Mouse (Mus musculus) liver, embryonic 11.5 days (tissue): ENCODE data around the gene Eml6. TPM values are rescaled to one million over a fixed set of nuclear protein-coding genes. Genes with fewer than 3 reads are reported as not detected.

Experiments
- ATAC-seq: fragments of 200-750 bp; cut with Nextera tagmentation; replicated peaks from 2 replicates; pipeline ENCODE4 v1.8.0; 2017; ENCODE audit warnings: moderate number of reproducible peaks, mild to moderate bottlenecking, moderate TSS enrichment, moderate library complexity; ENCODE audit not compliant: low FRiP score
- DNase-seq: peaks from one replicate; pipeline ENCODE4 v3.0.0-alpha.2; 2017; ENCODE audit warnings: low spot score
- H3K27ac ChIP-seq: fragments of 300-500 bp; sonication (generic); 2 replicates; pipeline ENCODE4 v1.5.1; 2014; ENCODE audit warnings: mild to moderate bottlenecking, low read depth, low read length, control low read depth
- H3K27me3 ChIP-seq: fragments of 300-500 bp; sonication (generic); replicated peaks from 2 replicates; pipeline ENCODE4 v1.6.1; 2014; ENCODE audit warnings: low read length, mixed read lengths; ENCODE audit not compliant: control insufficient read depth, insufficient read depth
- H3K36me3 ChIP-seq: fragments of 300-500 bp; sonication (generic); 2 replicates; pipeline ENCODE4 v1.6.1; 2014; ENCODE audit warnings: mild to moderate bottlenecking, low read length, moderate library complexity, mixed read lengths; ENCODE audit not compliant: control insufficient read depth, insufficient read depth
- H3K4me1 ChIP-seq: fragments of 300-500 bp; sonication (generic); replicated peaks from 2 replicates; pipeline ENCODE4 v1.6.1; 2014; ENCODE audit warnings: low read length, mixed read lengths; ENCODE audit not compliant: control insufficient read depth, insufficient read depth
- H3K4me2 ChIP-seq: fragments of 300-500 bp; sonication (generic); 2 replicates; pipeline ENCODE4 v1.6.1; 2014; ENCODE audit warnings: mild to moderate bottlenecking, control low read depth, moderate library complexity
- H3K4me3 ChIP-seq: fragments of 300-500 bp; sonication (generic); 2 replicates; pipeline ENCODE4 v1.5.1; 2014; ENCODE audit warnings: low read depth, low read length, control low read depth
- H3K9ac ChIP-seq: fragments of 300-500 bp; sonication (generic); 2 replicates; pipeline ENCODE4 v1.6.1; 2014; ENCODE audit warnings: low read depth, low read length, control low read depth
- H3K9me3 ChIP-seq: fragments of 300-500 bp; sonication (generic); 2 replicates; pipeline ENCODE4 v1.6.1; 2016; ENCODE audit warnings: low read length, inconsistent platforms, mixed read lengths; ENCODE audit not compliant: control insufficient read depth
- WGBS: fragments of 180-500 bp; shearing (Covaris S2); extraction: QIAGEN DNeasy Blood & Tissue Kit; methylation state at CpG from one replicate; pipeline ENCODE4 v1.1.7; 2014; 5-methylcytosine and 5-hydroxymethylcytosine counted together
- polyA plus RNA-seq: library from polyadenylated mRNA; unstranded; fragments of >200 nt; fragmentation: Nextera tagmentation; extraction: Ambion mirVana; gene quantifications from 2 replicates; pipeline ENCODE4 v1.2.1, GENCODE M21; 2014

The Eml6 gene
- polyA plus RNA-seq, 1 experiment from 2014 or later, result 0.22 TPM

DNA sequence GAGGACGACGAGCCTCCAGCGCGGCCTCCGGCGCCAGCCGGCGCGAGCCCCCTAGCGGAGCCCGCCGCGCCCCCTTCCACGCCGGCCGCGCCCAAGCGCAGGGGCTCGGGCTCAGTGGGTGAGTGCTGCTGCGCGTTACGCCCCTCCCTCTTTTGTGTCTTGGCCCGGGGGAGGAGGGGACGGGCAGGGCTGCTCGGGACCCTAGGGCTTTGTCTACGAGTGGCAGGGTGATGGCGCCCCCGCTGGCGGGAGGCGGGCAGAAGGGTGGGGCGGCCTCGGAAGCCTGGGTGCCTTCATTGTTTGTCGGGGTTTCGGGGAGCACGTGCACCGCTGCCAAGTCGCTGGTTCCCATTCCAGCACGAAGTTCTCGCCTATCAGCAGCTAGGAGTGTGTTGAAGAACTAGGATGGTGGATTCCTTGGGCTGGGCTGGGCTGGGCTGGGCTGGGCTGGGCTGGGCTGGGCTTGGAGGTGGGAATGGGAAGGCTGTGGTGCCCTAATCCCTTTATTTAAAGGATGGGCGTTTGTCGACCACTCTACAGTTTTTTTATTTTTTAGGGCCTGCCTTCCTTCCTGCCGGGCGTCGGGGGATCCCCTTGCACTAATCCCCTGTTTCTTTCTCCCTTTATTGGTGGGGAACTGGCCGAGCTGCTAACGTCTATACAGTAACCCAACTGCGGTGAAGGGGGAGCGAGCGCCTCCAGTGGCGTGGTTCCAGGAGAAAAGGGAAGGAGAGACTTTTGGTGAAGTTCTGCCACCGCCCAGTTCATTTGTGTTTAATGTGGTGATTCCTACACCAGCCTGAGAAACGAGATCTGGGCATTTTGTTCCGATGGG lies 332.0 kb downstream of the Eml6 start:
- H3K36me3 ChIP-seq, result no peaks in the 10 kb centered on the region
- no peaks in the 10 kb centered on the region for H3K9me3 ChIP-seq
- H3K4me1 ChIP-seq, result peaks cover 2% of the 10 kb centered on the region; the same call in 1 of the 2 replicates
- peak overlapping the region; percentile 96 for H3K27ac ChIP-seq
- peak overlapping the region; percentile 94 for H3K4me3 ChIP-seq
- peak; percentile 72 for ATAC-seq
- peak overlapping the region; percentile 70 for H3K4me2 ChIP-seq
- H3K9ac ChIP-seq, result peak overlapping the region; percentile 95
- H3K27me3 ChIP-seq, result no peaks in the 10 kb centered on the region
- peak; percentile 86 for DNase-seq
- under 1% methylated on average over 51 of the region's 53 CpGs for WGBS

Other genes with a start within 250 kb of the Eml6 start
- 0.70 and 0.95 TPM in 2 replicates for gene 4931440F15Rik, start 200.4 kb downstream of the Eml6 start, polyA plus RNA-seq
- gene Sptbn1, start 242.1 kb upstream of the Eml6 start, polyA plus RNA-seq, result 43.7 and 45.8 TPM in 2 replicates